Mouse (Mus musculus): Measurements from ENCODE around the gene Klk6.
A peak's percentile ranks its signal among the peaks of the same experiment; 100 is the strongest.

The Klk6 gene

GRCm38 (mm10) chr7:43821581-43821980, 2.7 kb upstream of the Klk6 start:
- DNase-seq (ENCODE audit: low read depth) = no peak

- DNase-seq (ENCODE audit: low read depth) = no peak
Observed at GRCm38 (mm10) chr7:43826056-43826455, 1.8 kb downstream of the Klk6 start.

- DNase-seq (ENCODE audit: low read depth) = no peak
Observed at GRCm38 (mm10) chr7:43827706-43828105, 3.4 kb downstream of the Klk6 start.

- no peak for DNase-seq (ENCODE audit: low read depth)
Observed at GRCm38 (mm10) chr7:43829006-43829405, 4.7 kb downstream of the Klk6 start.

GRCm38 (mm10) chr7:43841701-43842100, 17.4 kb downstream of the Klk6 start, which contains the start of gene Klk5:
TSS of gene Klk5 (plus strand) at chr7:43841971.
- no peak for DNase-seq (ENCODE audit: low read depth)

- DNase-seq (ENCODE audit: low read depth) = no peak
Observed at GRCm38 (mm10) chr7:43843801-43844200, 19.5 kb downstream of the Klk6 start.

- no peak for DNase-seq (ENCODE audit: low read depth)
Observed at GRCm38 (mm10) chr7:43851616-43852015, 27.3 kb downstream of the Klk6 start.

GRCm38 (mm10) chr7:43854642-43855380, 30.5 kb downstream of the Klk6 start:
- DNase-seq (ENCODE audit: low read depth) = no peak

- no peak for DNase-seq (ENCODE audit: low read depth)
Observed at GRCm38 (mm10) chr7:43855709-43856108, 31.4 kb downstream of the Klk6 start.

- DNase-seq (ENCODE audit: low read depth) = no peak
Observed at GRCm38 (mm10) chr7:43856307-43856706, 32.0 kb downstream of the Klk6 start.

GRCm38 (mm10) chr7:43857501-43857900, 33.2 kb downstream of the Klk6 start:
- DNase-seq (ENCODE audit: low read depth) = no peak

- no peak for DNase-seq (ENCODE audit: low read depth)
Observed at GRCm38 (mm10) chr7:43860411-43860810, 36.1 kb downstream of the Klk6 start.

GRCm38 (mm10) chr7:43873237-43873636, 48.9 kb downstream of the Klk6 start:
- DNase-seq (ENCODE audit: low read depth) = peak; percentile 15

GRCm38 (mm10) chr7:43873674-43874073, 49.4 kb downstream of the Klk6 start:
- no peak for DNase-seq (ENCODE audit: low read depth)

GRCm38 (mm10) chr7:43874868-43875375, 50.6 kb downstream of the Klk6 start:
- DNase-seq (ENCODE audit: low read depth) = no peak

GRCm38 (mm10) chr7:43876444-43876843, 52.1 kb downstream of the Klk6 start:
- DNase-seq (ENCODE audit: low read depth) = no peak

- DNase-seq (ENCODE audit: low read depth) = no peak
Observed at GRCm38 (mm10) chr7:43878281-43878680, 54.0 kb downstream of the Klk6 start.

GRCm38 (mm10) chr7:43880912-43881311, 56.6 kb downstream of the Klk6 start, which contains the start of gene Klk4:
TSS of gene Klk4 (plus strand) at chr7:43881160.
- DNase-seq (ENCODE audit: low read depth) = no peak
